Mouse (Mus musculus): ENCODE measurements around the gene Afap1l2.
A peak's percentile ranks its signal among the peaks of the same experiment; 100 is the strongest.

Gene Afap1l2

DNA sequence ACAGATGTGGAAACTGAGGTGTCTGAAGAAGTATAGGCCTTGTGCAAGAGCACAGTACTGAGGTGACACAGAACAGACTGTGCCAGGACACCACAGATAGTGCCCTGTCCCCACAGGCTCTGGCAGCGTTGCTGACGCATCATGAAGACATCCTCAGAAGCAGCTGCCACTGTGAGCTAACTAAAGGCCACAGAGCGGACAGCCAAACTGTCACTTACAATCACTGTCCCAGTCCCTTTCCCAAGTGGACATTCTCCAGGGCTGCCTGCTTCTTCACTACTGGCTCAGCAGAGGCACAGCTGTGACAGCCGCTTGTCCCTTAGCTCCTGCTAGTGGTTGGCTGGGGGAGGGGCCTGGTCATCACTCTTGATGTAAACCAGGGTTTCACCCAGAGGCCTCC, 33.9 kb downstream of the Afap1l2 start:
- no peak for DNase-seq

- no peak for DNase-seq
These were observed 35.3 kb downstream of the Afap1l2 start for GRCm38 (mm10) chr19:56972768-56973167.

GRCm38 (mm10) chr19:56971347-56971746, 36.7 kb downstream of the Afap1l2 start:
- no peak for DNase-seq

DNA sequence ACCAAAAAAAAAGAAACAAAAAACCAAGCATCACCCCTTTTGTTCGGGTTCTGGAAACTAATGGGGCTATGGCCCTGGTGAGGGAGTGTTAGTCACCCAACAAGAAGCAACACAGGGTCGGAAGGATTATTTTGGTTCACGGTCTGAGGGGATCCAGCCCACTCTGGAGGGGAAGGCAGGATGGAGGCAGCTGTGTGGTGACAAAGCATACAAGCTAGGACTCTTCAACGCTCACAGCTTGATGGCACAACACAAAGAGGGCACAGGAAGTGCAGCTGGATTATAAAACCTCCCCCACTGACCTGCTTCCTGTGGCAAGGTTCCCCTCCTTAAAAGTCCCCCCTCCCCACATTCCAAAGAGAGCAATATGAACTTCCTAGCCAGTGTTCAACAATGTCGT, 44.2 kb downstream of the Afap1l2 start:
- DNase-seq = peak; percentile 37

DNA sequence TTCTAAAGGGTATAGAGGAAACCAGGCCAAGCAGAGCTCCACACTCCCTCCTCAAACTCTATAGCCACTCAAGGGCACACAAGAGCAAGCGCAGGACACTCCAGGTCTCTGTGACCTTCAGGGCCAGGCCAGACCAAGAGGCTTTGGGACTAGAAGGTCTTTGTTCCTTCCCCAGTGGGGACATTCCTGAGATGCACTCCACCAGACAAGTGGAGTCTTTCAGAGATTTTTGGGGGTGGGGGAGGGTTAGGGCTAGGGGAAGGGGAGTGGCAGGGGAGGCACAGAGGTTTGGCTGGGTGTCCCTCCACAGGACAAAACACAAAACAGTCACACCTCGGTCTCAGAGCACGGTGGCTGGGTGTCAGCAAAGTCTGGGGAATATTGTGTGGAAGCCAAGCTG, 48.4 kb downstream of the Afap1l2 start:
- no peak for DNase-seq

DNA sequence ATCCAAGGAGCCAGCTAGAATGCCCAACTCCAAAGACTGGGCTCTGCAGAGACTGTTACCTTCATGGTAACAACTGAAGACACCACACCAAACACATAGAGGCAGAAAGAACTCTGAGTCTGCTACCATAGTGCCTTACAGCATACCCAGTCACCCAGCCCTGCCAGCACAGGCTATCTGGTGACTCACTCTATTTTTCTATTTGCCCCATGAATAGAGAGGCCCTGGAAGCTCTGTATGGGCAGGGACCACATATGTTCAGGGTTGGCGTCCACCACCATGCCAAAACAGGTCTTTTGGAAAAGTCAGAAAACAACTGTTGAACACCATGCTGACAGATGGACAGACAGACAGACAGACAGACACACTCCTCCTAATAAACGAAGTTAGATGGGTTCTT, 49.0 kb downstream of the Afap1l2 start:
- no peak for DNase-seq

- DNase-seq = no peak
These were observed 49.4 kb downstream of the Afap1l2 start for GRCm38 (mm10) chr19:56958582-56959021.

- DNase-seq = no peak
These were observed 50.0 kb downstream of the Afap1l2 start for GRCm38 (mm10) chr19:56958011-56958410.

- no peak for DNase-seq
These were observed 52.2 kb downstream of the Afap1l2 start for GRCm38 (mm10) chr19:56955568-56956513.

DNA sequence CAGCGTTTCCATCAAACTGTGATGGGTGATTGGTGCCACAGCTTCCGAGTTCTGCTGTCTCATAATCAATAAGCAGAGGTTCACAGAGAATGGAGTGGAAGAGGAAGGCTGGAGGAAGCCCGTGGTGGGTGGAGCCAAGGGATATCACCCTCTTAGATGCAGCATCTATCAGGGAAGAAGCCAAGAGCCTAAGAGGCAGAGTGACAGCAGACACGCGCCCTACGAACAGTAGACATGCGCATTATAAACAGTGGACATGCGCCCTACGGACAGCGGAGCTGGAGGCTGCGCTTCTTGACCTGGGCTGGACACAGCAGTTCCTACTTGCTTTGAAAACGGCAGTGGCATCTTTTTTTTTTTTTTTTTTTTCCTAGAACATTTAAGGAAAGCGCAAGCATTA, 53.2 kb downstream of the Afap1l2 start:
- DNase-seq = no peak

DNA sequence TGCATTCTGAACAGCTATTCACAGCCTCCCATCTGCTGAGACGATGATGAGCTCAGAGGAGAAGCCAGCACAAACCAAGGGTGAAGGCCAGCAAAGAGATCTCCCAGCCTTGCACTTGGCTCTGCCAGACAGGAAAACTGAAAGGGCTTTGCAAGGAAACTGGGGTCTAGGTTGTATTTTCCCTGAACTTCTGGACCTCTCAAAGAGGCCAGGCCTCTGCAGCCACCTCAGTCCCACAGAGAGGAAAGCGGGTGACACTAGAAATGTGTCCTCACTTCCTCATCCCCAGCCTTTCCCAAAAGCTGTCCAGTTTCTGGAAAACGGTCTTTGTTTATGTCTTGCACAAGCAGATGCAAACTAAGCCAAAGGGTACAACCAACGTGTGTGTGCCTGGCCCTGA, 54.2 kb downstream of the Afap1l2 start:
- no peak for DNase-seq

DNA sequence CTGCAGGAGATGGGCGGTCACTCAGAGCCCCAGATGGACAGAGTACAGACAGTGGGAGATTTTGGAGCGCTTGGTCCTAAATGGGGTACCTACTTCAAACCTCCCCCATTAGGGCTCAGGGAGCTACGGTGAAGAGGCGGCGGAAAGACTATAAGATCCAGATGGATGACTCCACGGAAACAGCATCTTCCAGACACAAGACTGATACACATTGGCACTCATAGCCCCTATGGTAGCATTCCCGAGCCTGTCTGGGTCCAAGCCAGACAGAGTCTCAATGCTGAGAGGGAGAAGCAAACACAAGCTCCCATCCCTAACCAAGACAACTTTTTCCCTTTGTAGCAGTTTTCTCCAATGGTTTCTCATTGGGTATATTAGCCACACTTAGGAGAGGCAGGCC, 57.2 kb downstream of the Afap1l2 start:
- no peak for DNase-seq

DNA sequence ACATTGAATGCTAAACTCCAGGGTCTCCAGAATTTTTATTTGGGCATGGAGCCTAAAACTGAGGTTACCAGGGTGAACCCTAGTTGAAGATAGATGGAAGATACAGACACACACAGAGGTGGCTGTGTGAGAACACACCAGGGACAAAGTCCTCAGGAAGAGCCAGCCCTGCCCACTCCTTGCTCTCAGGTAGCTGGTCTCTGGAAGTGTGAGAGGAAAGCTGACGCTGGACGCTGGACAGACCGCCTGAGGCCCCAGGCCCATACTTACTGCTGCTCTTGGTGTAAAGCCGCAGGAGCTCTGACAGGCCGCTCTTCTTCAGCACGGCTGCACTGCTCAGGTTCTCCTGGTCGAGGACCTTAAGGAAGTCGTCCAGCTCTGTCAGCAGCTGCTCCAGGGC, 58.2 kb downstream of the Afap1l2 start:
- no peak for DNase-seq

GRCm38 (mm10) chr19:56947971-56948610, 59.9 kb downstream of the Afap1l2 start:
- DNase-seq = no peak

DNA sequence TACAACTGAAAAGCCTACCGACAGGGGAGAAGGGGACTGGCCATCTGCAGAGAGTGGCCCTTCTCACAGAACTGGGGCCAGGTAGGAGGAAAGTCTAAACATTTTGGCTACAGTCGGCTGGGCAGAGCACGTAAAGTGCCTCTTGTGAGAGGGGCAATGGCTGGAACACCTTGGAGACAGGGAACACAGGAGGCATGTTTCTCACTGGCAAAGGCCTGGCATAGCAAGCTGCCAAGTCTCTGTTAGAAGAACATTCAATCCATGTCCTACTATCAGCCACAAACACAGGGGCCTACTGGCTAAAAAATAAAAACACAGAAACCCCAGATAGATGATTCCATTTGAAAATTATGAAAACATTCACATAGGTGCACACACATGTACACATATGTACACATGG, 61.3 kb downstream of the Afap1l2 start:
- DNase-seq = no peak

GRCm38 (mm10) chr19:56946277-56946676, 61.8 kb downstream of the Afap1l2 start:
- DNase-seq = no peak

DNA sequence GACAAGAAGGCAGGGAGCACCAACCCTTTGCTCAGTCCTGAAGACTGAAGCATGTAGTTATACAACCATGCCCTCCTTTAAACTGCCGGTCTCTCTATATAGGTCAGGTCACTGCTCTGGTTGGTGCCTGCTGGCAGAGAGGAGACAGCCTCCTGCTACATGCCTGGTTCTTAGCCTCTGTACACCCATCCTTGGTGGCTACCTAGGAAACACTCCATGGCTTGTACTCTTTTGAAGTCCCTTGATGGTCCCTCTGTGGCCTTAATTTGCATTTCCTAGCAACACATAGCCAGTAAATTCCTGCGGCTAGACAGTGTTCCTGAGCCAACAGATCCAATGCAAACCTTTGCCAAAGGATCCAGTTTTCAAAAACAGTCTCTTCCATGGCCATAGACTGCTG, 62.4 kb downstream of the Afap1l2 start:
- DNase-seq = no peak

- no peak for DNase-seq
These were observed 63.2 kb downstream of the Afap1l2 start for GRCm38 (mm10) chr19:56944826-56945225.

- no peak for DNase-seq
These were observed 63.8 kb downstream of the Afap1l2 start for GRCm38 (mm10) chr19:56944211-56944610.

- no peak for DNase-seq
These were observed 65.8 kb downstream of the Afap1l2 start for GRCm38 (mm10) chr19:56942216-56942615.

- DNase-seq = no peak
These were observed 67.5 kb downstream of the Afap1l2 start for GRCm38 (mm10) chr19:56940507-56940906.

- no peak for DNase-seq
These were observed 68.2 kb downstream of the Afap1l2 start for GRCm38 (mm10) chr19:56939826-56940225.

GRCm38 (mm10) chr19:56937911-56938310, 70.1 kb downstream of the Afap1l2 start:
- no peak for DNase-seq

DNA sequence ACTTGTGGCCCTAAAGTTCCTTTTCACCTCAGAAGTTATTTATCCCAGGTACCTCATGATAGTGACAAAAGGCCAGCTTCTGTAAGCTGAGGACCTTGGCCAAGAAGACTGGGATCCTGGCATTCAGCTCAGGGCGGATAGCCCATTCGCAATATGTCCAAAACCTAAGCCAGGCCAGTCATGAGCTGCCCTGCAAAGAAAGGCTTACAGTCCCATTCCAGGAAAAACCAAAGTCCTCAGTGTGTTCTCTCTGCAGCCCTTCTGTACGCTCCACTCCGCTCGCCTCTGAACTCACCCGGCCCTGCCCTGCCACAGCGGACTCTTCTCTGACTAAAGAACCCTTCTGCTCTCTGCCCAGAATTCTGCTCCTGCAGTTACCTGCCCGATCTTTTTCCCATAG, 71.8 kb downstream of the Afap1l2 start:
- no peak for DNase-seq

Data from thymus, postnatal 14 days (tissue).